Mouse (Mus musculus) testis, postnatal 14 days (tissue): Measurements from ENCODE around the gene Ncoa1.
"Not testable (repeated sequence)": the region's sequence is repeated elsewhere in the genome, so short reads cannot be mapped to it uniquely, and the experiment has no call there.

Experiments
- DNase-seq: peaks from one replicate; pipeline ENCODE4 v3.0.0; 2021; ENCODE audit warnings: low spot score

The Ncoa1 gene

DNA sequence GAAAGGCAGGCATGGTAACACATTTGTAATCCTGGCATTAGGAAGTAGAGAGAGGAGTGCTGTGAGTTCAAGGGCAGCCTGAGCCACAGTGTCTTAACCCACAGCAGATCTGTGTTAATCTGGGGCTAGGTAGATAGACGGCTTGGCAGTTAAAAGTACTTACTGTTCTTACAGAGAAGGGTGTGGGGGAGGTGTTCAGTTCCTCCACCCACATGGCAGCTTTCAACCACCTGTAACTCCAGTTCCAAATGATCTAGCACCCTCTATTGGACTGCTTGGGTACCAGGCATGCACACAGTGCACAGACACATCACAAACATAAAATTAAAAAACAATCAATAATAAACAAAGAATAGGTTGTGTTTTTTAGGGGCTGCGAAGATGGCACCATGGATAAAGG, 84.4 kb downstream of the Ncoa1 start:
- DNase-seq, result no peak

DNA sequence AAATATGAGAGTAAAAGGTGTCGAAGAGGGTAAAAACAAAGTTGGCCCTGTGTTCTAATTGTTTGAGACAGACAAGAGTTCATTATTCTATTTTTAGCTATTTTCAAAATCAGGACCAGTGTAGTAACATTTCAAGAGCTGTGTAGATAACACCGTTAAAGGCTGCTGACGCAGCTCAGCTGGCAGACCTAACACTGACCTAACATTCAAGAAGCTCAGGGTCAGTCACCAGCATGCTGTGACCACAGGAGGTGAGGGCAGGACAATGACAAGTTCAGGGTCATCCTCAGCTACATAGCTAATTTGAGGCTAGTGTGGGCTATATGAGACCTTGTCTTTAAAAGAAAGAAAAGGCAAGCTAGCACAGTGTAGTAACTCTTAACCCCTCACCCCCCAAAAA, 84.9 kb downstream of the Ncoa1 start:
- DNase-seq, result peak; percentile 57

DNA sequence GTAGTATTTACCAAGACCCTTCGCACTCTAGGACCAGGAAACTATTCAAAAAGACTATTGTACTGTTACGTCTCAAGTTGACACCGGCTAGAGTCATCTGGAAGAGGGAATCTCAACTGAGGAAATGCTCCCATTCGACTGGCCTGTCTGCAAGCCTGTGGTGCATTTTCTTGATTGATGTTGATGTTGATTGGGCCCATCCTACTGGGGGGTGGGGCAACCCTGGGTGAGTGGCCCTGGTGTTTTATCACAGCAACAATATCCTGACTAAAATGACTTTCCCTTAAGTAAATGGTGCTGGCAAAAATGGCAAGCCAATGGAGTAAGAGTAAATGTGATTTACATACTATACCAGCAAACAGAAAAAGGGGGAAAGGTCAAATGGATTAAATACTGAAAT, 85.7 kb downstream of the Ncoa1 start:
- no peak for DNase-seq

DNA sequence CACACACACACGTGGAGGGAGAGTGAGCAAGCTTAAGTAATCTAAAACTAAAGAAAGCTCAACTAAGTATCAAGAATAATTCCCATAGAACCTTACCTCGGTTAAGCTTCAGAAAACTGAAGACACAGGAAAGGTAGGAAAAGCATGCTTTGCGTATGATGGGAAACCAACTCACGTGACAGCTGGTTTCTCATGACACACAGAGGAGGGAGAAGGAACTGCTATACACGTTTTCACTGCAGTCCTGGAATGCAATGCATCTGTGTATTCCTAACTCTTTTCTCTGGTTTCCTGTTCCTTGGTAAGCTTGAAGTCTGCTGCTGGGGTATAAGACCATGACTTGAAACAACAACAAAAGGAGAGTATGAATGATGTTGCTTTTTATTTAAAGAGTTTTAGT, 86.3 kb downstream of the Ncoa1 start:
- no peak for DNase-seq

DNA sequence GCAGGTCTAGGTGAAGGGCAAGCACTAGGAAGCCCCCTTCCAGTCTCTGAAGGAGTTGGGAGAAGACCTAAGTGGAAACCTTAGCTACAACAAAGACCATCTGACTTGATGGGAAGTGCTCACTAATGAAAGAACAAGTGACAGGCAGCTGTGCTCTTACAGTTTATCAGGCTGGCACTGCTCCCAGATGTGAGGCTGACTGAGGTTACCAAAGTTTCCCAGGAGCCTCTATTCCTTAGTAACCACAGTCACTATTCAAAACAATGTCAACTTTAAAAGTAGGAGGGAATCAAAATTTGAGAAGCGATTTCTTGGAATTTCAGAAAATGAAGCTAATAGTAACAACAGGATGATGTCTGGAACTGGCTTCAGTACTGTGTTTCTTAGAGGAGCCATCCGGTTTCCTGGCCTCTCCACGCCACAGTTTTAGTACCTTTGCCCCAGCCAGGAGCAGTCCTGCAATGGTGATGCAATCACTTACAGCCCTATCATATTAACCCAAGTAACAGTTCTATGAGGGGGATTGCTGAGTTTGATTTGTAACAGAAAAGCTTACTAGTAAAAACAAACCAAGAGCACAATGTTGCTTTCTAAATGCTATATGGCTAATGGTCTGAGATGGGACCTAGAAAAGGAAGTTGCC, 90.8 kb downstream of the Ncoa1 start:
- DNase-seq, result no peak

DNA sequence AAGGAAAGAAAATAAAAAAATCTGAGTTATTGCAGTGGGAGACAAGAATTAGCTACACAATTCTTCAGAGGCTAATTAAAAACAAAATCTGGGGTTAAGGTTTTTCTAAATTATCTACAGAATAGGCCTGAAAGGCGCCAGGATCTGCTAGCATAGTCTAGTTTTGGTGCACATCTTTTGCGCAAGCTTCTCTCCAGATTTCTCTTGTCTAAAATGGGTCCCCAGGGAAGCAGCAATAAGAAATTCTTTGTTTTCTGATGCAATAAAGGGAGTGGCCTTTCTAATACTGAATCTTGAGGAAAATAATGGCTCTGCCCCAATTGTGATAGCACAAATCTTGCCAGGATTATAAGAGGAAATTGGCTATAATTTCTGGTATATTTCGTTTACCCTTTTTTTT, 93.9 kb downstream of the Ncoa1 start:
- DNase-seq, result no peak

DNA sequence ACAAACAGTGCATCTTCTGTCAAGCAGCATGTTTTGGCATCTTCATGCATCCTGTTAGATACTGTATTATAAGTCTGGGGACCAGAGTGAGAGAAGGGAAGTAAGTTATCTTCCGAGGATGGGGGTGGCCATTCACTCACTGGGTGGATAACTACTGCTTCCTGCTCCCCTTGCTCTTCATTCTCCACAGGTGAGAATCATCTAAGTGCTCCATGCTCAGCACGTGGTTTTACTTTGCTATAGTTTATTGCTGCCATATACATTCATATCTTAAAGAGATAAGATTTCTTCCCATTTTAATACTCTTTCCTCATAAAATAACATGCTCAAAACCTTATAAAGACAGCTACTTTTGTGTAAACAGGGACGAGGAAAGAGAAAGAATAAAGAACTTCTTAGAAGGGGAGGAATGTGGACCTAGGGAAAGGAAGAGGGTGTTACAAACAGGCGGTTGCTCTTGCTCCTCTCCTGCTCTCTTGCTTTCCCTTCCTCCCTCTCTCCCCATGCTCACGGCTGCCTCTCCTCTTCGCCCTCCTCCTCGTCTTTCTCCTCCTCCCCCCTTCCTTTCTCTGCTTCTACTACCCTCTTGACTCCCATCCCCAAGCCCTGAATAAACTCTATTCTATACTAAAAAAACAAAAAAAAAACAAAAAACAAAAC, 97.6 kb downstream of the Ncoa1 start:
- no peak for DNase-seq

DNA sequence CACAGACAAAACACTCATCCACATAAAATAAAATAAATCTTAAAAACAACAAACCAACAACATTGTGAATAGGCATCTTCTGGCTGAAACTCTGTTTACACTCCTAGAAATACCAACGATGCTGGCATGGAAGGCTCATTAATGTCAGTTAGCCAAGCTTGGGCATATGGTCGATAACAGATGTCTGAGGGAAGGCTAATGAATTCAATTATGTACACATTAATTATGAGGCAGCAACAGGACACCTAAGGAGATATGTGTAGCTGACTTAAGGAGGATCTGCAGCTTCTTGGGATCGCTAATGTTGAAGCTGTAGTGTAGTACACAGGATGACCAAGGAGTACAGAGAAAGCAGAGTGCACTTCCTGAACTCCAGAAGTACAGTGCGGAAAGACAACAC, 100.5 kb downstream of the Ncoa1 start:
- DNase-seq, result no peak

DNA sequence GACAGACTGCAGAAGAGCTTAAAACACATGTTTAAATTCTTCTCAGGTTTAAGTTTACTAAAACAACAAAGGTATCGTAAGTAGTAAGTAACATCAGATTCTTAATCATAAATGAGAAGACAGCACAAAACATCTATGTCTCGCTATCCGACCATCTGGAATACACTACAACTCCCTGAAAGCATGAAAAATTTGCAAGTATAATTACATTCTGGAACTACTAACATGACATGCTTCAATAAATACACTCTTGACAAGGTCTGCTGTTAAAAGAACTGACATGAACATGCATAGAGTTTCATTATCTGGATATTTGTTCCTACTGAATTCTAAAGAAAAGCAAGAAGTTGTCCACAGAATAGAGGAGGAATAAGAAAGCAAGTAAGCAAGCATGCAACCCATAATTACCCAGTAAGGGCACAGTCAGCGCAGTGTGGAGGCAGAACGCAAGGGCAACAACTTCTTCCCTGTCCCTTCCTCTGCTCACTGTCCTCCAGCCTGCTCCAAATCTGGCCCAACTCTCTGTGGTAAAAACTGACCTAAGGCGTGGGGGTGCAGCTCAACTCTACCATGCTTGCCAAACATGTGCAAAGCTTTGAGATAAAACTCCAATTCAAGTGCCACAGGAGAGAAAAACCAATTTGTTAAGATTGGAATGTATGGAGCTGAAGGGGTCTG, 102.0 kb downstream of the Ncoa1 start:
- no peak for DNase-seq

DNA sequence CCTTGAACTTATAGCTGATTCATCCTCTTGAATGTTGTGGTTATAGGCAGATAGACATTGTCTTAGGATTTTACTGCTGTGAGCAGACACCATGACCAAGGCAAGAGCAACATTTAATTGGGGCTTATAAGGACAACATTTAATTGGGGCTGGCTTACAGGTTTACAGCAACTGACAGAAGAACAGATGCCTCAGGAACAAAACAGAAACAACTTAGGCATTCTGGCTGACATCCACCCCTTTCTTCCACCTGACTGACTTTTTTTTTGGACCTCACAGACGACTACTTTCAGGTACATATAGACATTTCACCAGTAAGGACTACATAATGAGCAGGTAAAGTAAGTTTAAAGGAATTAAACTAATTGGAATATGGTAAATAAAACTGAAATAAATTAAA, 105.6 kb downstream of the Ncoa1 start:
- DNase-seq, result no peak

DNA sequence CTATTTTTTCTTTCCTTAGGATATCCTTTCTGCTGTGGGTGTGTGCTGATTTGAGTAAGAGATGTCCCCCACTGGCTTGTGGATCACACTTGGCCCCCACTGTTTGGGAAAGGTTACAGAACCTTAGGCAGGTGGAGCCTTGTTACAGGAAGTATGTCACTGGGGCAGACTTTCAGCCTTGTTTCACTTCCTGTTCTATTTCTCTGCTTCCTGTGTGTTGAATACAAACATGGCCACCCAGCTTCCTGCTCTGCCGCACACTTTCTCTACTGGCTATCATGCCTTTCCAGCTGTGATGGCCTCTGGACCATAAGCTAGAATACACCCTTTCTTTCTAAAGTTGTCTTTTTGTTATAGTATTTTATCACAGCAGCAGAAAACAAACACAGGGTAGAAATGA, 111.0 kb downstream of the Ncoa1 start:
- no peak for DNase-seq

DNA sequence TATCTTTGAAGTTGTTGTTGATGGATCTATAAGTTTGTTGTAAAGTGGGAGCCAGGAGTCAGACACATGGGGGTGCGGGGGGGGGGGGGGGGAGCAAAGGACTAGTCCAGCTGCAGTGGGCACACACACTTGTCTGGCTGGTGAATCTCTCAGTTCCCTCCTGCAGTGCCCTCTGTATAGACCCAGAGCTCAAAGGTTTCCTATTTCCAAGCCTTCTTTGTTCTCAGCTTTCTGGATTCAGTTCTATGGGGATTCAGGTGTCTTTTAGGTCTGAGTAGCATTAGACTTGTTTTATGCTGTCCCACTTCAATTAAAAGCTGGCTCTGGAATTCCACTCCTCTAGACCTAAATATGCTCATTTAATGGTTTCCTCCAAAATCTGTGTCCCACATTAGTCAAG, 117.5 kb downstream of the Ncoa1 start:
- DNase-seq, result no peak

DNA sequence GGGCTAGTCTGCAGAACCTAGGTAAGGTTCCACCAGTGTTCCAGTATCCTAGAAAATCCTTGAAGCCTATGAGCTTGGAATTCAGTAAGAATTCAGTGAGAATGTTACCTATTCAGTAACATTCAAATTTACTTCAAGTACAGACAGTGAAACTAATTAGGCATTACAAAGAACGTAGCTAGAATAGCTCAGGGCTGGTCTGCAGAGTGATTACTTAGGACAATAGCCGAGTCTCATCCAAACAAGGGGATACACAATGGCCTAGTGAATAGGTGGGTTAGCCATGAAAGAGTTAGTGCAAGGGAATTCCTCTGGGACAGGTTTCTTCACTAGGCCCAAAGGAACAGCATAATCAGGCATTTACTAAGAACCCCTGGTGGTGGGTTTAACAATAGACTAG, 118.3 kb downstream of the Ncoa1 start:
- not testable (repeated sequence) for DNase-seq

DNA sequence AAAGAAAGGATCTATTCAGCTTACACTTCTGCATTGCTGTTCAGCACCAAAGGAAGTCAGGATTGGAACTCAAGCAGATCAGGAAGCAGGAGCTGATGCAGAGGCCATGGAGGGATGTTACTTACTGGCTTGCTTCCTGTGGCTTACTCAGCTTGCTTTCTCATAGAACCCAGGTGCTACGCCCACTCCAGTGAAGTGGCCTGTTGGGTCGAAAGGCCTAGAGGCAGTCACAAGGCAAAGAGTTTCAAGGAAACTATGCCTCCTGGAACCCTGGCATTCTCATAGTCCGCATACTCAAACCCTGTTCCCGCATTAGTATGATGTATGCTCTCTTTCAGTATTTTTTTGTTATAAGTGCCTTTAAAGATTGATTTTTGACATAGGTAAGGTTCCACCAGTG, 118.9 kb downstream of the Ncoa1 start:
- no peak for DNase-seq

DNA sequence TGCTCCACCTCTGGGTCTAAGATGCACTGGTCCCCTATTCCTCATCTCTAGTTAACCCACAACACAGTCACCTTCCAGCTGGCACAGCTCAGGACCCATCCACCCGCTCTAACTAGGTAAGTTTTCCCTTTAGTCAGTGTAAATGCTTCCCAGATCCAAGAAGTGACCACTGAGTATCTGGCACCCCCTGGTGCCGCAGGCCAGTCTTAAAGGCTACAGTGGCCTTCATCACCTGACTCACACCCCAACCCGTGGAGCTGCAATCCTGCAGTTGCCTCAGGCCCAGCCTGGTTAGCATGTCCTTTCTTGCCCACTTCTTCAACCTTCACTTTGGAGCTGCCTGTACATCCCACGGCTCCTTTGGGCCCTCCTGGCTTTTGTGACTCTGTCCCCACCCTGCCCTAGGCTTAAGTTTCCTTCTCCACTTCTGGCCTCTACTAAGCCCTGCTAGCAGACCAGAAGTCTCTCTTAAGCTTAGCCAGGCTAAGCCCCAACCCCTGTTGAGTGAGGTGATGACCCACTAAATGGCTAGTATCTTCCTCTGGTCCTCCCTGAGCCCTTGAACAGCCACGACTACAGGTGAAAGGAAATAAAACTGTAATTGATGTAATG, 120.0 kb downstream of the Ncoa1 start:
- no peak for DNase-seq

DNA sequence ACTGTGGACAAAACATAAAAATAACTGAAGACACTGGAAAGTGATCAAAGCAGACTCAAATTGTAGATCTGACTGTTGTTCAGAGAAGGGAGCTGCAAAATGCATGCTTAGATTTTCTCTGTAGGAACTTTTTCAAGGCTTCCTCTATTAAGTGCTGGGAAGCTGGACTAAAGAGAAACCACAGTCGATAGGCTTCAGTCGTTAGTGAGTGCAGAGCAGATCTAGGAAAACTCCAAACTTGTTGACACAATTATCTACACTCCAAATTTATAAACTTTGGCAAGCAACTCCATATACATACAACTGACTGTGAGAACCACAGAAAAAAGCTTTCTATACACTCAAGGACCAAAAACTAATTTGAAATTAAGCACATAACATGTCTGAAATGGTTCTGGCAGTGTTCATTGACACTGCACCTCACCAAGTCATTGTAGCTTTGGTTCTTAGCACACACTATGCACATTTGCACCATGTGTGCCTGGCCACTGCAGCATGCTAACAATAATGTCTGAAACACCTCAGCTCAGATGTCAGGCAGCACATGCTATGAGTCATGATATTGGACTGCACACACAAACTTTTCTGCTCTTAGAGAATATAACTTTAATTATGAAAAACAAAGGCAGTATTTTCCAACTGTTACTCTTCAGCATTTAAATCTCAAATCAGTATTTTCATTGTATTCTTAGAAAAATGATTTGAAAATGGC, 121.8 kb downstream of the Ncoa1 start:
- no peak for DNase-seq

DNA sequence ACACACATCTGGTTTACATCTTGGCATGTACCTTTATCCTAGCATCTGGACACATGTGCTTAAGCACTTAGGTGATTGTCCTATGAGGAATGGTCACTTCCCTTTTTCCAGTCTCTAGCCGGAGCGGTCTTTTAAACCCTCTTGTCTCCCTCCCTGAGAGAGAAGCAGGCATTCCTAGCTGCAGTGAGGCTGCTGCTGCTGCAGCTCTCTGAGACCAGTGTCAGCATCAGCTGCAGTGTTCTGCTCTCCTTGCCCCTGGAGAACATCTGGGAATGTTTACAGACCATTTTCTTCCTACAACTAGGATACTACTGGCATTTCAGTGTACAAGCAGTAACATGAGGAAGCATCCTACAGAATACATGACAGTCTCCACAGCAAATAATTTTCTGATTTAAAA, 133.8 kb downstream of the Ncoa1 start:
- DNase-seq, result no peak

DNA sequence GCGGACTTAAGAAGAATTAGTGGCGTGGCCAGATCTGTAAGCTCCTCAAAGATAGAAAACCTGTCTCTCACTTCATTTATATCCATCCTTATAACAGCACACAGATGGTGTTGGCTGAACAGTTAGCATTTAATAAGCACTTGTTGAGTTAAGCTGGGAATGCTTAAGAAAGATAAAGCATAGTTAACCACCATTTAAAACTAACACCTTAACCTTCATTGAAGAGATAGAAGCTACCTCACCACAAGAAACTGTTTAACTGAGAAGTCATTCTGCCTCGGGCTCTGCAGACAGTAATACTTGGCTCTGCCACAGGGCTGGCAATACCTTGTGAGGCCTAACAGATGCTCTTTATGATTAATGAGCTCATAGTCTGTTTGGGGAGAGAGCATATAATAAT, 134.9 kb downstream of the Ncoa1 start:
- DNase-seq, result no peak

DNA sequence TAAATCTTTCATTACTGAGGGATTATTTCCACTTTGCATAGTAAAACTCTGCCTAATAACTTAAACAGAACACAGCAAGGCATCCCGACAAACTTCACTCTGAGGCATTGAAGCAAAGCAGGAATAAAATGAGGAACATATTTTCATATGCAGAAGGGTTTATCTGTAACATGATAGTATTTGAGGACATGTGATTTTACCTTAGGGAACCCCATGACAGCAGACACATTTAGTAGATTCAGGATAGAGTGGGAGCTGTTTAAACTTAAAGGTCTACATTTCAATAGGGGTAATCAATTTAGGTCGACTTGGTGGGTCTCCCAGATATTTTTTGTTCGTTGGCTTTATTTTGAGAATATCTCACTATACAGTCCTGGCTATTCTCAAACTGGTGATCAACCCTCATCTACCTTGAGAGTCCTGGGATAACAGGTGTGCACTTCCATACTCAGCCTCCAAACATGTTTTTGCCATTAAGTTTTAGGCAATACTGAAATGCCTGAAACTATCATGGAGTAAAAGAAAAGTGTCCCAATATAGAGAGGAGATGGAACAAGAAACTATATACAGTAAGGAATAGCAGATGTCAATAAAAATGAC, 136.6 kb downstream of the Ncoa1 start:
- DNase-seq, result no peak

DNA sequence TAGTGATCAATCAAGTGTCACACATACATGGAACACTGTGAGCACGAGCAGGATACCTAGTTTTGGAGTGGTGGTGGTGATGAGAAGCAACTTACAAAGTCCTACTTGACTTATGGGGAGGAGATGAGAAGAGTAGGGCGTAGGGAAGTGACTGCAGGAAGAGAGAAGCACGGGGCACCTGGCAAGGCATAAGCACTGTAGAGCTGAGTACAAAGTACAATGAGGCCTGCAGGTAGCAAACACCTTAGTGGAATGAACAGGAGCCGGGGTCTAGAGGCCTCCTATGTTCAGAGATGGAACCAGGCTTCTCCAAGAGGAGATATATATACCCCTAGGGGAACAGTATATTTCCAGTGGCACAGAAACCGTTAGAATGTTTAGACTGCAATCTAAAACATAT, 153.4 kb downstream of the Ncoa1 start:
- DNase-seq, result no peak

DNA sequence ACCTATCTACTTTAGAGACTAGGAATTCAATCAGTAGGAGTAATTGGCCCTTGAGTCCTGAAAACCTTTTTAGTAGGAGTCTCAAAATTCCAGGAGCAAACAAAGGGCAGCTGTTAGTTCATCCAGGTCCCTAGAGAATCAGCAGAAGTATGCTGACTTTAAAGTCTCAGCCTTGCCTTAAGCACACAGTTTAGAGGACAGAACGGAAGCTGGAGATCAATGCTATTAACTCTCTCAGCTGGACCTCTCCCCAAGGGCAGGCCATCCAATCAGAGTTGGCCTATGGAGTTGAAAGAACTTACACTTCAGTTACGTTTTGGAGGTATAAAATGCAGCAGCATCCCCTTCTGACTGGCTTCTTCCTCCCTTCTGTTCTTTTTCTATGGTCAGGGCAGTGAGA, 154.8 kb downstream of the Ncoa1 start:
- DNase-seq, result no peak

DNA sequence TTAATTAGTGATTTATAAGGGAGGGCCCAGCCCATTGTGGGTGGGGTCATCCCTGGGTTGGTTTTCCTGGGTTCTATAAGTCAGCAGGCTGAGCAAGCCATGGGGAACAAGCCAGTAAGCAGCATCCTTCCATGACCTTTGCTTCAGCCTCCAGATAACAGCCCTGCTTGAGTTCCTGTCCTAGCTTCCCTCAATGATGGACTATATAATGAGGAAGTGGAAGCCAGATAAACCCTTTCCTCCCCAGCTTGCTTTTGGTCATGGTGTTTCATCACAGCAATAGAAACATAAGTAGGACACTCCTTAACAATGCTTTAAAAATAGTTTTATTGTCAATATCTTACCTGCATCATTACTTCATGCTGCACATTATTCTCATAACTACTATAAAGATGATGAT, 163.2 kb downstream of the Ncoa1 start:
- no peak for DNase-seq
